Mouse (Mus musculus) erythroblast, embryonic 14.5 days (primary cell): ENCODE measurements around the gene Trpm3.

Source experiments
- GATA1 ChIP-seq: IDR thresholded peaks from 2 replicates; pipeline ENCODE4 v1.6.1; 2012; ENCODE audit warnings: low read length, inconsistent platforms, mixed read lengths
- TAL1 ChIP-seq: IDR thresholded peaks from 3 replicates; pipeline ENCODE4 v1.6.1; 2012; ENCODE audit warnings: low read length, inconsistent platforms, mixed read lengths

DNA sequence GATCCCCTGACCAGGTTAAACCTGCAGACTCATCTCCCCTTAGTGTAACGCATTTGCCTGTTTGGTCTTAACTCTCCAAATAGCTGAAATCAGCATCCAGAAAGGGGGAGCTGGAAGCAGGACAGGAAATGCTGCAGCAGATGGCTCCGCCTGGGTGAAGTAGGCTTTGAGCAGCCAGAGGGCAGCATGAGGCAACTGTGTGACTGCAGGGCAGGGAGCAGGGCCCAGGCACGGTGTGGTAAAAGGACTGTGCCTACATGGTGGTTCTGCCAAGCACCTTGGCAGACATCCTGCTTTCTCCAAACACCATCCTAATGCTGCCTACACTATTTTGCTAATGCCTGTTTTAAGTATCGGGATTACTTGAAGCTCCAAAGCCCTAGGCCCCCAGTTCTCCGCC, 801.6 kb downstream of the Trpm3 start:
- TF ChIP-seq GATA1 (no peak), TAL1 (no peak)
